Mouse (Mus musculus) midbrain, postnatal 0 days (tissue): ENCODE data around the gene Lsm12. TPM values are rescaled to one million over a fixed set of nuclear protein-coding genes. Genes with fewer than 3 reads are reported as not detected.
A peak's percentile ranks its signal among the peaks of the same experiment; 100 is the strongest.

Experiments used
- ATAC-seq: fragments of 200-750 bp; cut with Nextera tagmentation; 2 replicates; pipeline ENCODE4 v1.8.0; 2017; ENCODE audit warnings: moderate number of reproducible peaks, mild to moderate bottlenecking, moderate TSS enrichment, moderate library complexity; ENCODE audit not compliant: low FRiP score
- DNase-seq: peaks from one replicate; pipeline ENCODE4 v3.0.0-alpha.2; 2015; ENCODE audit warnings: low spot score
- H3K27ac ChIP-seq: fragments of 300-500 bp; sonication (generic); 2 replicates; pipeline ENCODE4 v1.5.1; 2014; ENCODE audit warnings: low read depth, mild to moderate bottlenecking, low read length, mixed read lengths
- H3K27me3 ChIP-seq: fragments of 300-500 bp; sonication (generic); 2 replicates; pipeline ENCODE4 v1.6.1; 2014; ENCODE audit warnings: low read length, control low read depth, mixed read lengths; ENCODE audit not compliant: insufficient read depth
- H3K36me3 ChIP-seq: fragments of 300-500 bp; sonication (generic); 2 replicates; pipeline ENCODE4 v1.6.1; 2014; ENCODE audit warnings: low read length, control low read depth, mixed read lengths; ENCODE audit not compliant: insufficient read depth
- H3K4me1 ChIP-seq: fragments of 300-500 bp; sonication (generic); 2 replicates; pipeline ENCODE4 v1.6.1; 2014; ENCODE audit warnings: mild to moderate bottlenecking, control low read depth, antibody characterized with exemption, low read length, mixed read lengths; ENCODE audit not compliant: insufficient read depth
- H3K4me2 ChIP-seq: fragments of 300-500 bp; sonication (generic); 2 replicates; pipeline ENCODE4 v1.6.1; 2014; ENCODE audit warnings: low read depth, mild to moderate bottlenecking, low read length, mixed read lengths; ENCODE audit not compliant: poor library complexity, severe bottlenecking
- H3K4me3 ChIP-seq: fragments of 300-500 bp; sonication (generic); 2 replicates; pipeline ENCODE4 v1.5.1; 2014; ENCODE audit warnings: low read depth, mild to moderate bottlenecking, low read length, moderate library complexity
- H3K9ac ChIP-seq: fragments of 300-500 bp; sonication (generic); replicated peaks from 2 replicates; pipeline ENCODE4 v1.6.1; 2014; ENCODE audit warnings: mild to moderate bottlenecking, low read length, moderate library complexity, mixed read lengths; ENCODE audit not compliant: poor library complexity, severe bottlenecking
- H3K9me3 ChIP-seq: fragments of 300-500 bp; sonication (generic); 2 replicates; pipeline ENCODE4 v1.6.1; 2016; ENCODE audit warnings: low read length, control low read depth
- CTCF ChIP-seq: IDR thresholded peaks from 2 replicates; pipeline ENCODE4 v1.5.1; 2016; ENCODE audit warnings: antibody characterized with exemption, mild to moderate bottlenecking
- WGBS: fragments of 180-500 bp; shearing (Covaris S2); extraction: QIAGEN DNeasy Blood & Tissue Kit; methylation state at CpG from one replicate; pipeline ENCODE4 v1.1.7; 2014; 5-methylcytosine and 5-hydroxymethylcytosine counted together
- polyA plus RNA-seq: library from polyadenylated mRNA; unstranded; fragments of >200 nt; fragmentation: Nextera tagmentation; extraction: Ambion mirVana; gene quantifications from 2 replicates; pipeline ENCODE4 v1.2.1, GENCODE M21; 2015
- total RNA-seq: library from RNA; depleted of rRNA; stranded (reverse); fragments of >200 nt; gene quantifications from 2 replicates; pipeline ENCODE4 v1.2.3, GENCODE M21; 2014

Lsm12 gene
- total and polyA plus RNA-seq, 2 experiments from 2014 or later: 77.7 to 147 TPM

- DNase-seq (no peak), ATAC-seq (no peak)
- Histone ChIP-seq H3K27me3 (no peaks in the 10 kb centered on the region), H3K4me1 (no peaks in the 10 kb centered on the region; the same call in 1 of the 2 replicates), H3K4me2 (no peak overlapping the region), H3K4me3 (no peak overlapping the region), H3K9me3 (no peaks in the 10 kb centered on the region), H3K27ac (no peak overlapping the region), H3K36me3 (peaks cover 63% of the 10 kb centered on the region), H3K9ac (no peak overlapping the region)
- WGBS: 93% methylated on average over 21 of the region's 21 CpGs
- TF ChIP-seq CTCF: no peak
Measured at GRCm38 (mm10) chr11:102196018-102196797, 11.1 kb upstream of the Lsm12 start.

DNA sequence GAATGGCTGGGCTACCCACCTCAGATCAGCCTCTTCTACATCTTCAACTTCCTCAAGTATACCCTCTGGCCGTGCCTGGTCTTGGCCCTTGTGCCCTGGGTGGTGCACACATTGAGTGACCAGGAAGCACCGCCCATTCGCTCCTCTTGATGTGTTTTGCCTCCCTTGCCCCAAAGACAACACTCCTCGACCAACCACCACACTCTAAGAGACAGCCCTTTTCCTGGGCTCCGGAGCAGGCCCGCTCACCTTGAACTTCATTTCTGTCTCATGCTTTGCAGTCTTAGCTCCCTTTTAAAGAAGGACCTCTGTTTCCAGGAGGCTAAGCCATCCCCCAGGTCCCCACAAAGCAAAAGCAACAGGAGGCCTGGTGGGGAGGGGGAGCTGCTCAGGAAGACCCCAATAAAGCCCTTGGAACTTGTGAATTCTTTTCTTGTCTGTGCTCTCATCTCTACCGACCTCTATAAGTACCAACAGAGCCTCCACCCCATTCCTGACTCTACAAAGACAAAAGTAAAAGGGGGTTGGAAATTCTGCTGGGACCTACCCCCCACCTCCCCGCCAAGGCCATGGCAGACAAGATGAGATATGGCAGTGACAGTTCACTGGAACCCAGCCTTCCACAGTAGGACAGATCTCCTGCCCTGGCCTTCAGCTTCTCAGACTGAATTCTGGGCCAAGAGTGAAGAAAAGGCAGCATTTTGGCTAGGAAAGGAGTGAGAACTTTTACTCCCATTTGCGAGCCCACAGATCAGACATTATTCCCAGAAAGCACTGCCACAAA lies 8.8 kb upstream of the Lsm12 start:
- Histone ChIP-seq H3K9me3 (no peaks in the 10 kb centered on the region), H3K4me1 (peaks cover 12% of the 10 kb centered on the region), H3K27me3 (no peaks in the 10 kb centered on the region), H3K4me2 (no peak overlapping the region), H3K9ac (no peak overlapping the region), H3K4me3 (no peak overlapping the region), H3K27ac (no peak overlapping the region), H3K36me3 (peaks cover 41% of the 10 kb centered on the region)
- DNase-seq (no peak), ATAC-seq (no peak)
- WGBS: 88% methylated on average over 9 of the region's 9 CpGs
- TF ChIP-seq CTCF: no peak

DNA sequence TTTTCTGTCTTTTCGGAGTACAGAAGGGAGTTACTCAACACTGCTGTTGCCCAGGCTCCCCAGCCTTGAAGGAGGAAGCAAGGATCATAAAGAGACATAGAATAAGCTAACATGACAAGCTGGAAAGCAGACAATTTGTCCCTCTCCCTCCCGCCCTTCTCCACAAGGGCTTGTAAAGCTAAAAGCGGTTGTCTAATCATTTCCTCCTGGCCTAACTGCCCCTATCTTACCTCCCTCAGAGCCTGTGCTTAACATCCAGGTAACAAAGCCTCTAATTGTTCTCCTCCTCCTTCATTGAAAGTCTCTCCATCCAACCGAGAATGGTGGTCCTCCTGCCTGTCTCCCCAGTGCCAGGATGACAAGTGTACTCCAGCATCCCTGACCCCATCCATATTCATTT lies 5.8 kb upstream of the Lsm12 start:
- peak overlapping the region; percentile 42; the same call in 1 of the 2 replicates for H3K9ac ChIP-seq
- H3K4me2 ChIP-seq: peak overlapping the region; percentile 81
- no peak for DNase-seq
- TF ChIP-seq CTCF: no peak
- no peaks in the 10 kb centered on the region for H3K9me3 ChIP-seq
- no peaks in the 10 kb centered on the region for H3K27me3 ChIP-seq
- ATAC-seq: no peak
- peaks cover 13% of the 10 kb centered on the region for H3K4me1 ChIP-seq
- H3K36me3 ChIP-seq: peaks cover 13% of the 10 kb centered on the region
- H3K27ac ChIP-seq: no peak overlapping the region
- no peak overlapping the region; the same call in 1 of the 2 replicates for H3K4me3 ChIP-seq
- WGBS: 44% methylated on average over 4 of the region's 4 CpGs

- peak within 1 kb of the TSS; percentile 75 for H3K9ac ChIP-seq
- peak; percentile 89 for ATAC-seq
- TF ChIP-seq CTCF: no peak
- H3K36me3 ChIP-seq: peaks cover 5% of the 10 kb centered on the region; the same call in 1 of the 2 replicates
- peak; percentile 96 for DNase-seq
- H3K27me3 ChIP-seq: no peaks in the 10 kb centered on the region
- WGBS: 2% methylated on average over 50 of the region's 50 CpGs
- H3K4me3 ChIP-seq: peak within 1 kb of the TSS; percentile 55
- peak within 1 kb of the TSS; percentile 73 for H3K27ac ChIP-seq
- H3K4me2 ChIP-seq: peak within 1 kb of the TSS; percentile 81
- H3K4me1 ChIP-seq: peaks cover 13% of the 10 kb centered on the region
- H3K9me3 ChIP-seq: no peaks in the 10 kb centered on the region
Measured at GRCm38 (mm10) chr11:102189461-102190436, 4.7 kb upstream of the Lsm12 start, which contains the start of gene G6pc3. TSS of gene G6pc3 (plus strand) at chr11:102189620.

GRCm38 (mm10) chr11:102188980-102189379 lies 3.9 kb upstream of the Lsm12 start:
- peaks cover 13% of the 10 kb centered on the region for H3K4me1 ChIP-seq
- H3K9me3 ChIP-seq: no peaks in the 10 kb centered on the region
- no peak for ATAC-seq
- peaks cover 5% of the 10 kb centered on the region; the same call in 1 of the 2 replicates for H3K36me3 ChIP-seq
- H3K4me3 ChIP-seq: peak overlapping the region; percentile 55
- H3K9ac ChIP-seq: 0 out of 2 replicates have a peak overlapping the region, but pooled peaks have one; percentile 20
- WGBS: 65% methylated on average over 6 of the region's 6 CpGs
- DNase-seq: no peak
- H3K4me2 ChIP-seq: peak overlapping the region; percentile 81
- TF ChIP-seq CTCF: no peak
- H3K27ac ChIP-seq: peak overlapping the region; percentile 73
- no peaks in the 10 kb centered on the region for H3K27me3 ChIP-seq
